Mouse (Mus musculus): ENCODE measurements around the gene Tmem160.

GRCm38 (mm10) chr7:16435088-16435487 is 17.5 kb upstream of the Tmem160 start:
- TF ChIP-seq GATA1 (IDR thresholded peaks at IDR 0.05; ENCODE audit: borderline replicate concordance, low read length) (no peak), FLI1 (IDR thresholded peaks at IDR 0.05; ENCODE audit: low read length) (no peak)

All from megakaryocyte, embryonic 14.5 days (primary cell).